Mouse (Mus musculus): ENCODE measurements around the gene Rad51b. TPM values are rescaled to one million over a fixed set of nuclear protein-coding genes. Genes with fewer than 3 reads are reported as not detected.
"Not testable (repeated sequence)": the region's sequence is repeated elsewhere in the genome, so short reads cannot be mapped to it uniquely, and the experiment has no call there.

Gene Rad51b
- polyA plus RNA-seq, 1 experiment = 1.1 TPM

- WGBS = under 1% methylated on average over 29 of the region's 29 CpGs
- TF ChIP-seq CTCF (IDR thresholded peaks at IDR 0.05; ENCODE audit: insufficient read depth, low read length) = no peak
- TF ChIP-seq POLR2A (IDR thresholded peaks at IDR 0.05; ENCODE audit: borderline replicate concordance, extremely low read depth, low read depth, low read length) = peak; percentile 80; the same call in 1 of the 2 replicates
- Histone ChIP-seq H3K4me1 (ENCODE audit: control insufficient read depth, insufficient read depth, low read length) (peaks cover 2% of the 10 kb centered on the region; the same call in 1 of the 2 replicates), H3K4me3 (replicated peaks; ENCODE audit: extremely low read depth, low read depth, low read length) (peak within 1 kb of the TSS; percentile 93)
- peak; percentile 88 for DNase-seq
These were observed 811 bp upstream of the Rad51b start, which contains the start of gene Zfyve26 for GRCm38 (mm10) chr12:79296126-79296816. TSS of gene Zfyve26 (minus strand) at chr12:79296304.

- DNase-seq = no peak
- Histone ChIP-seq H3K4me3 (replicated peaks; ENCODE audit: extremely low read depth, low read depth, low read length) (no peak overlapping the region), H3K4me1 (ENCODE audit: control insufficient read depth, insufficient read depth, low read length) (peaks cover 2% of the 10 kb centered on the region; the same call in 1 of the 2 replicates)
- 10% methylated on average over 15 of the region's 15 CpGs for WGBS
- TF ChIP-seq CTCF (IDR thresholded peaks at IDR 0.05; ENCODE audit: insufficient read depth, low read length) = no peak
- TF ChIP-seq POLR2A (IDR thresholded peaks at IDR 0.05; ENCODE audit: borderline replicate concordance, extremely low read depth, low read depth, low read length) = no peak
These were observed 978 bp downstream of the Rad51b start for GRCm38 (mm10) chr12:79297884-79298636.

- no peak overlapping the region for H3K4me3 ChIP-seq (replicated peaks; ENCODE audit: extremely low read depth, low read depth, low read length)
- TF ChIP-seq POLR2A (IDR thresholded peaks at IDR 0.05; ENCODE audit: borderline replicate concordance, extremely low read depth, low read depth, low read length) (no peak), CTCF (IDR thresholded peaks at IDR 0.05; ENCODE audit: insufficient read depth, low read length) (no peak)
- WGBS = 77% methylated on average over 9 of the region's 9 CpGs
- DNase-seq = no peak
- H3K4me1 ChIP-seq (ENCODE audit: control insufficient read depth, insufficient read depth, low read length) = 0 out of 2 replicates have a peak, but pooled peaks cover 2% of the 10 kb centered on the region
These were observed 4.7 kb downstream of the Rad51b start for GRCm38 (mm10) chr12:79301802-79302201.

GRCm38 (mm10) chr12:79305131-79305530, 8.0 kb downstream of the Rad51b start:
- TF ChIP-seq CTCF (IDR thresholded peaks at IDR 0.05; ENCODE audit: insufficient read depth, low read length) = no peak
- no peak for TF ChIP-seq POLR2A (IDR thresholded peaks at IDR 0.05; ENCODE audit: borderline replicate concordance, extremely low read depth, low read depth, low read length)
- 46% methylated on average over 1 of the region's 1 CpGs for WGBS
- no peak for DNase-seq
- Histone ChIP-seq H3K4me3 (replicated peaks; ENCODE audit: extremely low read depth, low read depth, low read length) (no peak overlapping the region), H3K4me1 (ENCODE audit: control insufficient read depth, insufficient read depth, low read length) (no peaks in the 10 kb centered on the region)

- Histone ChIP-seq H3K4me3 (replicated peaks; ENCODE audit: extremely low read depth, low read depth, low read length) (no peak overlapping the region), H3K4me1 (ENCODE audit: control insufficient read depth, insufficient read depth, low read length) (no peaks in the 10 kb centered on the region)
- no peak for DNase-seq
- TF ChIP-seq CTCF (IDR thresholded peaks at IDR 0.05; ENCODE audit: insufficient read depth, low read length) = no peak
- TF ChIP-seq POLR2A (IDR thresholded peaks at IDR 0.05; ENCODE audit: borderline replicate concordance, extremely low read depth, low read depth, low read length) = no peak
- WGBS = 62% methylated on average over 4 of the region's 4 CpGs
These were observed 8.9 kb downstream of the Rad51b start for GRCm38 (mm10) chr12:79306013-79306412.

- no peak for TF ChIP-seq CTCF (IDR thresholded peaks at IDR 0.05; ENCODE audit: insufficient read depth, low read length)
- TF ChIP-seq POLR2A (IDR thresholded peaks at IDR 0.05; ENCODE audit: borderline replicate concordance, extremely low read depth, low read depth, low read length) = no peak
- 87% methylated on average over 4 of the region's 4 CpGs for WGBS
- no peak for DNase-seq
- H3K4me3 ChIP-seq (replicated peaks; ENCODE audit: extremely low read depth, low read depth, low read length) = no peak overlapping the region
- no peaks in the 10 kb centered on the region for H3K4me1 ChIP-seq (ENCODE audit: control insufficient read depth, insufficient read depth, low read length)
These were observed 16.6 kb downstream of the Rad51b start for GRCm38 (mm10) chr12:79313721-79314120.

GRCm38 (mm10) chr12:79317339-79317738, 20.3 kb downstream of the Rad51b start:
- H3K4me3 ChIP-seq (replicated peaks; ENCODE audit: extremely low read depth, low read depth, low read length) = no peak overlapping the region
- 47% methylated on average over 5 of the region's 5 CpGs for WGBS
- no peaks in the 10 kb centered on the region for H3K4me1 ChIP-seq (ENCODE audit: control insufficient read depth, insufficient read depth, low read length)
- no peak for DNase-seq
- TF ChIP-seq POLR2A (IDR thresholded peaks at IDR 0.05; ENCODE audit: borderline replicate concordance, extremely low read depth, low read depth, low read length) (no peak), CTCF (IDR thresholded peaks at IDR 0.05; ENCODE audit: insufficient read depth, low read length) (no peak)

- no peak for TF ChIP-seq POLR2A (IDR thresholded peaks at IDR 0.05; ENCODE audit: borderline replicate concordance, extremely low read depth, low read depth, low read length)
- no peak for TF ChIP-seq CTCF (IDR thresholded peaks at IDR 0.05; ENCODE audit: insufficient read depth, low read length)
- WGBS = 62% methylated on average over 5 of the region's 5 CpGs
- Histone ChIP-seq H3K4me3 (replicated peaks; ENCODE audit: extremely low read depth, low read depth, low read length) (no peak overlapping the region), H3K4me1 (ENCODE audit: control insufficient read depth, insufficient read depth, low read length) (no peaks in the 10 kb centered on the region)
- no peak for DNase-seq
These were observed 23.8 kb downstream of the Rad51b start for GRCm38 (mm10) chr12:79320895-79321294.

GRCm38 (mm10) chr12:79322539-79322938, 25.5 kb downstream of the Rad51b start:
- 69% methylated on average over 2 of the region's 2 CpGs for WGBS
- peak; percentile 28; the same call in 1 of the 2 replicates for TF ChIP-seq CTCF (IDR thresholded peaks at IDR 0.05; ENCODE audit: insufficient read depth, low read length)
- not testable (repeated sequence) for DNase-seq; H3K4me3 ChIP-seq (replicated peaks; ENCODE audit: extremely low read depth, low read depth, low read length); H3K4me1 ChIP-seq (ENCODE audit: control insufficient read depth, insufficient read depth, low read length)
